Mouse (Mus musculus) C2C12 (cell line): ENCODE measurements around the gene Ccl12.

ENCODE experiments used
- CTCF ChIP-seq: IDR thresholded peaks from one replicate; pipeline ENCODE4 v1.5.1; 2011; ENCODE audit not compliant: control insufficient read depth, insufficient read depth, insufficient read length
- MYOD1 ChIP-seq: IDR thresholded peaks from one replicate; pipeline ENCODE4 v1.6.1; 2011; ENCODE audit warnings: low read depth; ENCODE audit not compliant: control insufficient read depth, insufficient read length
- MYOG ChIP-seq: IDR thresholded peaks from one replicate; pipeline ENCODE4 v1.6.1; 2011; ENCODE audit not compliant: control insufficient read depth, insufficient read length; ENCODE audit errors: extremely low read depth
- USF1 ChIP-seq: IDR thresholded peaks from one replicate; pipeline ENCODE4 v1.6.1; 2011; ENCODE audit warnings: low read depth, mild to moderate bottlenecking, control low read depth, moderate library complexity

DNA sequence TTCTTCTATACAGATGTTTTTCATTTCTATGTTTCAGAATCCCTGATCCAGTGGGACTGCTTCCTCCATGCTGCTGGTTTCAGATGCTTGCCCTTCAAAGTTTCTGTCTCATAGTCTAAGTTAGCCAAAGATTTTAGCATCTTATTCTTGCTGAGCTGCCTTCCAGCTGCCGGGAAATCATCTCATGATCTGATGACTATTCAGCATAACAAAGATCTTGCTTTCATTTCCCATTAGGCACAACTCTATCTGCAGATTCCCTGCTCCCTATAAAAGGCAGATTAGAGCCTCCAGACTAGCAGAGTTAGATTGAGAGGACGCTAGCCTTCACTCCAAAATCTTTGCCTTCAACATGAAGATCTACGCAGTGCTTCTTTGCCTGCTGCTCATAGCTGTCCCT is 13.2 kb downstream of the Ccl12 start, which contains the start of gene Ccl8:
- no peak for TF ChIP-seq CTCF
- no peak for TF ChIP-seq MYOD1
- TF ChIP-seq MYOG, result no peak
- no peak for TF ChIP-seq USF1
